Mouse (Mus musculus): Measurements from ENCODE around the gene Pagr1a.

The Pagr1a gene

DNA sequence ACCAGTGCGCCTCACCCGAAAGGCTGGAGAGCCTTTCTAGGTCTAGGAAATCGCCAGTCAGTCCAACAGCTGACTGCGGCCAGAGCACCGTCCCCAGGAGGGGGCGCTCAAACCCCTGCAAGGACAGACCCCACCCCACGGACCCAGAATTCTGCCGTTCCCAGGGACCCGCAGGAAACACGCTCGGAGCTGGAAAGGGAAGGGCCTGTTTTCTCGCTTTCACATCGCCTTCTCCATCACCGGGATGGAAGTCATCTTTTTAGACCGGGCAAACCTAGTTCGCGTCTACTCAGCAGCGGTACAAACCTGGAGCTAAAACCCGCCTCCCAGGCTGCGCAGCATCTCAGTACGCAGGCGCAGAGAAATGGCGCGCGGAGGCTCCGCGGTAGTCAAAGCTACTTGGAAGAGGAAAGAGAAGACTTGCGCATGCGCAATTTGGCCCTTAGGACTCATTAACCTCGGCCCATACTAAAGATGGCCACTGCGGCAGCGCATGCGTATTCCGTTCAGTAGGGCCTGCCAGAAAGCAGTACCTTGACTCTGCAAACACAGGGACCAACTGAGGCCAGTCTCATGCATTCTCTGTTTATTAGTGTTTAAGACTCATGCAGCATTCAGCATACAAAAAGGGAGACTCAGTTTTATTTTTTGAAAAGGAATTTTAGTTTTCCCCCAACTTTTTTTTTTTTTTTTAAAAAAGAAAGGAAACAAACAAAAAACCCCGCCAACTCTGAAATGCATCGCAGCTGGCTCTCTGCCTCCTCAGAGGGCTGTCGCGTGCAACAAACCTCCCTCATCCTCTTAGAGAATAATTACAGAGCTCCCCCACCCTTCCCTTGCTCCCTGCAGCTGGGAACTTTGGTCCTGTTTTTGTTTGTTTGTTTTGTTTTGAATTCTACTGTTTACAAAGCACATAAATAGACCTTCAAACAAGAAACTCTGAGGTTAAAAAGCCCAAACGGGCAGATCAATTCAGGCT lies at the start of gene Pagr1a:
Gene Pagr1a (minus strand): TSS at position 382 of the 979 bp plus-strand sequence.
- DNase-seq, result peak; percentile 98

DNA sequence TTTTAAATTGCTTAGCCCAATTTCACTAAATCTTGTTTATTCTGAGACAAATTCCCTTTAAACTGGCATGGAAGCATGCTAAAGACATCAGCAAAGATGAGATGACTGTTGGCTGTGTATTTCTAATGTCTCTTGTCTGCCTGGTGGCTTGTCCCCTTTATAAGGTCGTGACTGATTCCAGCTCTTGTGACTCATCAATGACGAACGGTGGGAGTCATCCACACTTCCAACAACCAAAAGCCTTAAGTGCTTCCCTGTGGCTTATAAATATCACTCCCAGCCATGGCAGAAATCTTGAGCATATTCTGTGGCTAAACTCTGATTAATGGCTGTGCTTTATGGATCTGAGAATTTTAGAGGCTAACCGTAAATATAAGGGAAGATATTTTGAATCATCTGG lies 49.2 kb upstream of the Pagr1a start:
- DNase-seq, result no peak

DNA sequence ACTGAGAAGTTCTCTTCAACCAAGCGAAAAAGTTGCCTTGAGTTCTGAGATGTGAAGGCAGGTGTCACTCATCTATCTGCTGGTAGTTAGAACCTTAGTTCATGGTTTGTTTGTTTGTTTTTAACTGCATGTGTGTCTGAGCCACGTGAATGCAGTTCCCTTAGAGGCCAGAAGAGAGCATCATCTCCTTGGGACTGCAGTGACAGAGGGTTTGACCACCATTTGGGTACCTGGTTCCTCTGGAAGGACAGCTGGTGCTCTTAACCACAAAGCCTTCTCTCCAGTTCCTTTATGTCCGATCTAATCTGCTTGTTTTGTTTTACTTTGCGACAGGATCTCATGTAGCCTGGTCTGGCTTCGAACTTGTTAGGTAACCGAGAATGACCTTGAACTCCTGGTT lies 48.4 kb upstream of the Pagr1a start:
- no peak for DNase-seq

DNA sequence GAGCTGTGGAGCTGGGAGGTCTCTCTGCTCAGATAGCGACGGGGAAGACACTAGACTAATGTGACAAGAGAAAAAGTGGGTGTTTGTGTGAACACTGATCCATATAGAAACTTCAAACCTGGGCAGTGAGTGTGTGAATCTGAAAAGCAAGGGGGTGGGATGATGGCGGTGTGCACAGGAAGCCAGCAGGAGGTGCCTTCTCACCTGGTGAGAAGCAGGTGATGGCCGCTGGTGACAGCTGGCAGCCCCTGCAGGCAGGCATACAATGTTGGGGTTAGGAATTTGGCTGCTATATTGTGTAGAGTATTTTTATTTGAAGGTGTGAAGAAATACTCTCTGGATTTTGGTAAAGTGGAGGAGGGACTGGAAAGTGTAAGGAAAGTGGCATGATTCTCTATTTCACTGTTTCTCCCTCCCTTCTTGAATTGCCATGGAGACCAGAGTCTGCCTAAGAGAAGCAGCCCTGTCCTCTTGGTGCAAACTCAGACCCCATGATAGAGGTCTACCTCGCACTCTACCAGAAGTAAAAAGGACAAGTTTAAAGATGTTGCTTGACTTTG lies 38.0 kb upstream of the Pagr1a start:
- no peak for DNase-seq

DNA sequence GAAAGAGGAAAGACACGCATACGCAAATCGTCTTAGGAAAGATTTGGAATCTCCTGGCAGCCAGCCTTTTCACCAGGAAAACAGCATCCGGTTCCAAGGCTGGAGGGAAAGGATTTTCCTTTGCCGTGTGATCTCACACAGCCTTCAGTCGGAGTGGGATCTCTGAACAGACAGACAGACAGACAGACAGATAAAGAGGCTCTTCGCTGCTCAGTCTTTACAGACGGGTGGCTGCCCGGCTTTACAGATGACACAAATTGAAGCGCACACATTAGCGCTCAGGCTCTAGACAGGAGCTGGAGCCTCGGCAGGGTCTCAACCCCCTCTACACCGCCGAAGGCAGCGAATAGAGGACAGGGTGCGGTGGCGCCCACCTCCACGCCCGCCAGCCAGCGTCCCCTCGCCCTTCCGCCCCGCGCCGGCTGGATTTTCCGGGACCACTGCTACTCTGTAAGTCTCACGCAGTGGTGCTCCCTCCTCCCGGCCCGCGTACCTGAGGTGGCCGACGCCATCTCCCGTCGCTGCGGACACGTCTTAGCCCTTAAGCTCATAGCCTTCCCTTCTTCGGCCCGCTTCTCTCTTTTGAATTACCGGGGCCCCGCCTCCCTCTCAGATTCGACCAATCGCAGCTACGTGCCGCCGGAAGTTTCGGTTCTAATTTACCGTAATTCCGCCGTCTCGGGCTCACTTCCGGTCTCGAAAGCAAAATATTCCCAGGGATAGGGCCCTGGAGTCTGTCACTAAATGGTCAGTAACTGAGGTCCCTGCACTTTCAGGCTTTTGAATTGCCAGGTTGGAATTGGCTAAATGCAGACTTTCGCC lies 24.9 kb upstream of the Pagr1a start, which contains the start of gene Kif22:
Gene Kif22 (minus strand): TSS at position 621 of the 822 bp plus-strand sequence.
- DNase-seq, result peak; percentile 90 to 92

DNA sequence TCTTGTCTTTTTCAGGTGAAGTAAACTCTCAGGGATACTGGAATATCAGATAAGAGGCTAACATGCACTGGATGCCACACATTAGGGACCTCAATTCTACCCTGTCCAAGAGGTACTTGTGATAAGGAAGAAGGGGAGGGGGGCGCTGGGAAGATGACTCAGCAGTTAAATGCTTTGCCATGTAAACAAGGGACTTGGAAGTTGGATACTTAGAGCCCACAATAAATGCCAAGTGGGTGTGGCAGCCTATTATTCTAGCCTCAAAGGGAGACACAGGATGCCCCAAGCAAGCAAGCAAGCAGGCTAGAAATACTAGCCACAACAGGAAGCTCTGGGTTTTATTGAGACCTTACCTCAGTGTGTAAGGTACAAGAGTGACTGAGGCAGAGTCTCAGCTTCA lies 14.1 kb upstream of the Pagr1a start:
- no peak for DNase-seq

DNA sequence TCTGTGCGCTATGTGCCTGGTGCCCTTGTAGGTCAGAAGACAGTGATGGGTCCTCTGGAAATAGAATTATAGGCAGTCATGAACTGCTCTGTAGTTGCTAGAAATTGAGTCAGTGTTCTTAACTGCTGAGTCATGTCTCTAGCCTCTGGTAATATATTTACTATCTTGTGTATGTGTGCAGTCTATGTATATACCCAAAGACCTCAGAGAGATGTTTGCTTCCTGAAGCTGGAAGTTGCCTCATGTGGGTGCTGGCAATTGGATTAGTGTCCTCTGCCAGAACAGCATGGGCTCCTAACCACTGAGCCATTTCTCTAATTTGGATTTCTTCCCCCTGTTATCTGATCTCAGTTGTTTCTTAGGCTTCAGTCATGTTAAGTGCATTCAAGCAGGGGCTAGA lies 13.0 kb upstream of the Pagr1a start:
- no peak for DNase-seq

DNA sequence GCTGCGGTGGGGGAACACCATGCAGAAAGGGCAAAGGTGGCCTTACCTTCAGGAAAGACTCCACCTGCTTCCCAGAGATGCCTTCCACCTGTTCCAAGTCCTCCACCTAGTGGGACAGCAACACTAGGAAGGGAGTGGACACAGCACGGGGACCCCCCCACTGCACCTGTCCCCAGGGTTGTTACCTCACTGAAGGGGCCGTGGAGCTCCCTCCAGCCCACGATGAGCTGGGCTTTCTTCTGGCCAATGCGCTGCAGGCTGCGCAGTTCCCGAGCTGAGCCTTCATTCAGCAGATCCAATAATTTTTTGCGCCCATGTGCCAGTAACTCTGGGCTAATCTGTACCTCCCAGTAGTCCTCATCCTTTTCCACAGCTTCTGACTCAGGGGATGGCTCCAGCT lies 10.7 kb upstream of the Pagr1a start:
- peak in 1 of 2 experiments; percentile 61 for DNase-seq

DNA sequence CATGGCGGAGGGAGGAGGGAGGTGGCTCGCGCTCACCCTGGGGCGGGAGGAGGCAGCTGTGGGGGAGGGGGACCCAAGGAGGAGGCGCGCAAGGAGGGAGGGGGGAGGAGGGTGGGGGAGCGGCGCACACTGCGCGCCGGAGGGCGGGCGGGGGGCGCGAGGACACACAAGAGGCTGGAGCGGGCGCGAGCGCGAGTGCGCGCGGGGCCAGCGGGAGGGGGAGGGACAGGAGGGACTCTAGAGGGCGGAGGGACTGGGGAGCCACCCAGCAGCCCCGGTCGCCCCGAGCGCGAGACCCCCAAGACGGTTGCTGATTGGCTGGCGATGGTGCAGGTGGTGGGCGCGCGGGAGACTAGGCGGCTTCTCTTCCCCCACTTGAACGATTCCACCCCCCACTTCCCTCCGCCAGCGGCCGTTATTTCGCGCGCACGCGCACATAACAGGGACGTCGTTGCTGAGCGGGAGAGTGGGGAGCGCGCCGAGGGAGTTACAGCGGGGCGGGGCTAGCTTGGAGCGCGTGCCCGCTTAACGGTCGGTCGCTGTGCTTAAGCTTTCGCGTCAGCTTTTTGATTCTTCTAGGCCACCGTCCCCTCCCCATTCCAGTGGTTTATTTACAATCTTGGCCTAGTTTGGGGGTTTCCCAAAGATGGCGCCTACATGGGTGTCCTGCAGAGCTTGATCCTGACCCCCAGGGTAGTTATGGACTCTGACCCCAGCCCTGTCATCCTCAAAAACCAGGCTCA lies 10.0 kb upstream of the Pagr1a start, which contains the start of gene Maz:
Gene Maz (minus strand): TSS at position 54 of the 743 bp plus-strand sequence.
- peak; percentile 99 for DNase-seq

DNA sequence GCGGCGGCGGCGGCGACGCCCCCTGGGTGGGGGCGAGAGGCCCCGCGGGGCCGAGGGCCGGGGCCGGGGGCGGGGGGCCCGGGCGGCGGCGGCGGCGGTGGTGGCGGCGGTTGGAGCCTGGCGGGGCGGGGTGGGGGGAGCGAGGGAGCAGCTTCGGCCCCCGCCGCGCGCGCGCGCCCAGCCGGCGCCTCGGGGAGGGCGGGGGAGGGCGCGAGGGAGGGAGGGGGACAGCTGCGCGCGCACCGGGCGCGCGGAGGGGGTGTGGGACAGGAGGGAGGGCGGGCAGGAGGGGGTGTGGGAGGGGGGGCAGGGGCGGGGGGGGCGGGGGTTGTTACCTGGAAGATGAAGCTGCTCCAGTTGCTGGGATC lies 9.4 kb upstream of the Pagr1a start:
- DNase-seq, result peak in 1 of 2 experiments; percentile 86

DNA sequence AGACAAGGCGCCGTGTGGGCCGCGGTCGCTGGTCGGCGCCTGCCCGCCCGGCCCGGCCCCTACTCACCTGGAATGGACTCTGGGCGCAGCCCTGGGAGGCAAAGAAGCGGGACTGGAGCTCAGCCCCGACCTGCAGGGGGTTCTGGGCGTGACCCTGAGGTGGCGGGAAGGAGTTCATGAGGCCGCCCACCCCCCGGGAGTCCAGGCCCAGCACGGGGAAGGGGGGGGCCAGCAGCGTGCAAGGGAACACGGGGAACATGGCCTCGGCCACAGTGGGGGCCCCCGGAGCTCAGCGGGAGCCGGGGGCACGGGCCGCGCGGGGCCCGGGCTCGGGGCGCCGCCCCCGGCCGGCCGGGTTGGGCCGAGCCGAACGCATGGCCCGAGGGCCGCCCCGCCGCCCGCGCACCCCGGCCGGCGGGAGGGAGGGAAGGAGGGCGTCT lies 9.0 kb upstream of the Pagr1a start:
- peak; percentile 70 to 75 for DNase-seq

DNA sequence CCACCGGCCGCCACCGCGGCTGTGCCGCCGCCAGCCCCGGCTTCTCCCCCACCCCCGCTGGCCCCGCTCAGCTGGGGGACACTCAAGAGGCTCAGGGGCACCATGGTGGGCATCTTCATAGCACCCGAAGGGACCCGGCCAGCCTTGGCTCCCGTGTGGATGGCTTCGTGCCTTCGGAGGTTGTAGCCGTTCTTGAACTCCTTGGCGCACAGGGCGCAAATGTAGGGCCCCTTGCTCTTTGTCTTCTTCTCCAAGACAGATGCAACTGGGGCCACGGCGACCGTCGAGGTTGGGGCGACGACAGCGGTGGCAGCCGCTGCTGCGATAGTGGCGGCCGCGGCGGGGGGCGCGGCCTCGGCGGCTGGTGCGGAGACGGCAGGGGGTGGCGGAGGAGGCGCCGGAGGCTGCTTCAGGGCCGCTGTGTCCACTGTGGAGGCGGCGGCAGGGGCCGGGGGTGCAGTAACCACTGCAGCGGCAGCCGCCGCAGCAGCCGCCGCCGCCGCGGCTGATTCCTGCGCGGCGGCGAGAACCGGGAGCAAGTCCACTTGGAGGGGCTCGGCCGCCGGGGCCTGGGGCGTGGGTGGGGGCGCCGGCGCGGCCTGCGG lies 8.5 kb upstream of the Pagr1a start:
- peak in 1 of 2 experiments; percentile 62 for DNase-seq

DNA sequence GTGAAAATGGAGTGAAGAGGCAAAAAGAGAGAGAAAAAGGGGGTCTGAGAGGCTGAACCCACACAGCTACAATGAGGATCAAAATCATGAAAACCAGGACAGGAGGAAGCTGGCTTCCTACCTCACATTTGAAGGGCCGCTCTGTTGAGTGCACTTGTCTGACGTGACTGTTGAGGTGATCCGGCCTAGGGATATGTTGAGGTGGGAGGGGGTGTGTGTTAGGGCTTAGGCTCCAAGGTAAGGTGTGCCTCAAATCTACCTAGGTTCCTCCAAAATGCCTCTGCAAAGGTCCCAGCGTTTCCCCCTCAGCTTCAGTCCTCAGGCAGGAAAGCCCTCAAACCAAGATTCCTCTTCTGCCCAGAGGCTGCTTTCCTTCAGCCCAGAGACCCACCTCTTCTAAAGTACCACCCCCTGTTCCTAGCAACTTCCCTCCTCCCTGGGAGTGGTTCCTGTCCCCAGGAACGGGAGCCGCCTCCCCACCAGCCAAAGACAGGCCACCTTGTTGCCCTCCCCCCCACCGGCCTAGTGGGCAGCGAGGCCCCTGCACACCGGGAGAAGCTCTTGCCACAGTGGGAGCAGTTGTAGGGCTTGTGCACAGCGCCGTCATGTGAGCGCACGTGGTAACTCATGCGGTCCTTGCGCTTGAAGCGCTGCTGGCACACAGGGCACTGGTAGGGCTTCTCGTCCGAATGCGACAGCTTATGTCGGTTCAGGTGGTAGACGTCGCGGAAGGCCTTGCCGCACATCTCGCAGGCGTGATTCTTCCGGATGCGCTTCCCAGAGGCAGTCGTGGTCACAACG lies 7.8 kb upstream of the Pagr1a start:
- peak; percentile 85 to 86 for DNase-seq

DNA sequence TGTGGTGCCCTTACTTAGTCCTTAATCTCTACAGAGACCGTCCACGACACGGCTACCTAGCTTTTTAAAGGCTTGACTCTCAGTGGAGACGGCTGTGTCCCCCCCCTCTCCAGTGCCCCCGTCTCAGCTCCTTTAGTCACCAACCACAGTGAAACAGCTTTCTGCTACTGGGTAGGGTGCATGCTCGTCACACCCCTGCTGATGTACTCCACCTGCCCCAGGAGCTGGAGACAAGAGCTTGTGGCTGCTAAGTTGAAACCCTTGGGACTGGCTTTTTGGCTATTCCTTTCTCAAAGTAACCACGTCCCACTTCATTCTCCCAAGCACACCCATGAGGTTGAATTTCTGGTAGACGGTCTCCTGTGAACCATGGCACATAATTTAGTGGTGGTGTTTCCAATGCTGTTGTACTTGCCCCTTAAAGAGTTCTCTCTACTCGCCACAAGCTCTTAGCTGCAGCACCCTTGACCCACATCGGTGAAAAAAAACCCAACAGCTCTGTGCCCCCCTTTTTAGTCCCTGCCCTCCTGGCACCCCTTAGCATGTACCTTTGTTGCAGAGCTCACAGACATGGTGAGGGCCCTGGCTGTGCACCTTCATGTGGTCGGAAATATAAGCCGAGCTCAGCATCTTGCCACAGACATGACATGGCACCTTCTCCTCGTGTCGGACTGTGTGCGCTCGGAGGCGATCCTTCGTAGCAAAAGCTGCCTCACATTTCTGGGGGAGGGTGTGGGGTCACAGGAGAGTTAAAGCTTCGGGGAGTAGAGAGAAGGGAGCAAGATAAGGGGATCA lies 6.9 kb upstream of the Pagr1a start:
- DNase-seq, result peak in 1 of 2 experiments; percentile 41

DNA sequence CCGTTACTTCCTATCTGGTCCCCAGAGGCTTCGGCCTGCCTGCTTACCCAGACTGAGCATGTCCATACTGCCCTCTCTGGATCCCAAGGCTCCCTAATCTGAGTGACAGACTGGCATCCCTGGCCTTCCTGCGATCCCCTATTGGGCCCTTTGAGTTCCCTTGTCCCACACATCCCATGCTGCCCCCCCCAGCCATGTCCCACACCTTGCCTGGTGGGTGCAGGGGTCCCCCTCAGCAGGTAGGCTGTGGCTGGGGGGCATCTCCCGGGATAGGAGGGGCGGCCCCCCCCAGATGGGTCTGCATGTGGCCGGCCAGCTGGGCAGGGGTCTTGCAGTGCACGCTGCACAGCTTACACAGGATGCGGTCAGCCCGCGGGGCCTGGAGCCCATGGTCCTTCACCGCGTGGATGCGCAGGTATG lies 6.1 kb upstream of the Pagr1a start:
- DNase-seq, result peak in 1 of 2 experiments; percentile 40

DNA sequence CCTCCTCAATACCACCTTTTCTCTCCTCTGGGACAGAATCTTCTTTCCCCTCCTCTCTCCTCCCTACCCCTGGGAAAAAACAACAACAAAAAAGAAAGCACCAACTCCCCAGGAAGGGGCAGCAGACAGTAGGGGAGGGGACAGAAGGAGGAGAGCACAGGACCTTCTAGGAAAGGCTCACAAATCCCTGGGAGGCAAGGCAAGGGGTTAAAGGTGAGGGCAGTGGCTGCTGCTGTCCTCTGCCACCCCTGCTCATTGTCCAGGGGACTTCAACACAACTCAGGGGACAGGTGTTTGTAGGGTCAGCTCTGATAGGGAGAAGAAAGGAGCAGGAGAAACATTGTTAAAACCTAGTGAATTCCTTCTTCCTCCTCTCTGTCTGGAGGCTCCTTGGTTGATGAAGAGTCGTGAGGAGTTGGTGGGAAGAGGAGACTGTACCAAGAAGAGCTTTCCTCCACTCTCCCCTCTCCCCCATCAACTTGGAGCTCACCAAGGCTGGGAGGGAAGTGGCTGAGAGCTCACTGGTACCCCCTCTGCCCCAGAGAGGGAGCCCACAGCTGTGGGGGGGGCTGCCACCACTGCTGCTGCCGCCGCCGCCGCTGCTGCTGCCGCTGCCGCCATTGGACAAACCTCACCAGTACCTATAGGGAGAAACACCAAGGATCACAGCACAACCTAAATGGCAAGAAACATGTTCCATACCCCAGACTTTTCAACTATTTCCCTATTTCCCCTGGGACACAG lies 5.5 kb upstream of the Pagr1a start:
- no peak for DNase-seq

DNA sequence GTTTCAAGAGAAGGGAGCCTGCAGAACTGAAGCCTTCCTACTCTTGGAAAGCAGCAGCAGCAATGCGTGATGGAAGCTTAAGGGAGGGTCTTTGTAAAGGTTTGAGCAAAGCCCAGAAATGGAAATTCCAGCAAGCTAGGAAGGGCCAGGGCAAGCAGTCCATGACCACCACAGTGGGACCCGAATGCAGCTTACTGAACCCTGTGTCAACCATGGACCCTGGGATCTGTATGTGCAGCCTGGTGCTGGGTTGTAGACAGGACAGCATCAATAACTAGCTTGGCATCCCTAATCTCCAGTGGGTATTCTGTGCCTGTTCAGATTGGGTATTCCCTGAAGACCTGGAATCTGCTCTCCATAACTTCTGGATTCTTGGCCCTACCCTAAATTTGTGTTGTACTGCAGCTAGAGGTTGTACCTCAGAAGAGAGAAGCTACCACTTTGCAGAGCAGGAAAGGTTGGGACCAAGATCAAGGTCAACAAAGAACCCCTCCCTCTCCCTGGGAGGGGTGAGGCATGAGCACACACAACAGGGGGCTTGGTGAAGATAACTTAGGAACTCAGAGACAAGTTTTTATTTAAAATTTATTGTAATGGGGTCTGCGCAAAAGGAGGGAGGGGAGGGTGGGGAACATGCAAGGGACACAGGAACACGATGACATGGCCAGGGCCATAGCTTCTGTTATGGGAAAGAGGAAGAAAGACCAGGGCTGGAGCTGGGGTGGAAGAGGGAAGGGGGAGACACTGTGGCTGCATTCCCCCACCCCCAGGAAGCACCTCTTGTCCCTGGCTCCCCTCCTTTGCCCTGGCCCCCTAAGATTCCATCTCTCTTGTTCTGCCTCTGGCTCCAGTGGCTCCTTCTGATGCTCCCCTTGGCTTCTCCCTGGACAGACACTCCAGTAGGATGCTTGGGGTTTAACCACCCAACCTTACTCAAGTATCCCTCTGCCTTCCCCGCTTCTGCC lies 4.7 kb upstream of the Pagr1a start:
- DNase-seq, result no peak

Data from cerebellum, postnatal 36 days (tissue).